Mouse (Mus musculus): ENCODE results near the gene Galnt18. TPM values are rescaled to one million over a fixed set of nuclear protein-coding genes. Genes with fewer than 3 reads are reported as not detected.

Gene Galnt18
- polyA plus RNA-seq, 1 experiment from 2014 or later: 35.6 TPM

DNA sequence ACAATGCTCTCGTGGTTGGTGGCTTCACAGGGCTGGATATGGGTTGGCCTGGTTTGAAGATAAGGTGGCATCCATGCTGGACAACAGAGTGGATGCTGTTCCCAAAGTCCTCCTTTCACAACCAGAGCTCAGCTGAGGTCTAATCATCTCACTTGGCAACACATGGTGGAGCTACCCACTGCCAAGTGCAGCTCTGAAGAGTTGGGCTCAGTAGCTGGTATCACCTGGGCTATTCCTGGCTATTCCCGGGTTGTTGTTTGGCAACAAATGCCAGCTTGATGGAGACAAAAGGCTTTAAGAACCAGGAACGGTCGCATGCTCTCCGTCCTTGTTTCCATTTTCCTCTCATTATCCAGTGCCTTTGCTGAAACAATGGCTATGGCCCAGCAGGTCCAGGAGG is 19.2 kb upstream of the Galnt18 start:
- no peaks in the 10 kb centered on the region for H3K27me3 ChIP-seq (ENCODE audit: control insufficient read depth, insufficient read depth, low read length)
- no peak overlapping the region for H3K9ac ChIP-seq (ENCODE audit: low read length)
- H3K27ac ChIP-seq (ENCODE audit: low read length): no peak overlapping the region
- no peaks in the 10 kb centered on the region for H3K36me3 ChIP-seq (ENCODE audit: control insufficient read depth, insufficient read depth, low read length)
- no peaks in the 10 kb centered on the region for H3K9me3 ChIP-seq (replicated peaks; ENCODE audit: control insufficient read depth, low read length)
- H3K4me2 ChIP-seq (ENCODE audit: low read depth, low read length): no peak overlapping the region
- no peak overlapping the region for H3K4me3 ChIP-seq (replicated peaks; ENCODE audit: low read length)
- no peak for ATAC-seq (ENCODE audit: insufficient read depth, low FRiP score)
- H3K4me1 ChIP-seq (ENCODE audit: control insufficient read depth, insufficient read depth, low read length): no peaks in the 10 kb centered on the region
- 84% methylated on average over 5 of the region's 5 CpGs for WGBS

DNA sequence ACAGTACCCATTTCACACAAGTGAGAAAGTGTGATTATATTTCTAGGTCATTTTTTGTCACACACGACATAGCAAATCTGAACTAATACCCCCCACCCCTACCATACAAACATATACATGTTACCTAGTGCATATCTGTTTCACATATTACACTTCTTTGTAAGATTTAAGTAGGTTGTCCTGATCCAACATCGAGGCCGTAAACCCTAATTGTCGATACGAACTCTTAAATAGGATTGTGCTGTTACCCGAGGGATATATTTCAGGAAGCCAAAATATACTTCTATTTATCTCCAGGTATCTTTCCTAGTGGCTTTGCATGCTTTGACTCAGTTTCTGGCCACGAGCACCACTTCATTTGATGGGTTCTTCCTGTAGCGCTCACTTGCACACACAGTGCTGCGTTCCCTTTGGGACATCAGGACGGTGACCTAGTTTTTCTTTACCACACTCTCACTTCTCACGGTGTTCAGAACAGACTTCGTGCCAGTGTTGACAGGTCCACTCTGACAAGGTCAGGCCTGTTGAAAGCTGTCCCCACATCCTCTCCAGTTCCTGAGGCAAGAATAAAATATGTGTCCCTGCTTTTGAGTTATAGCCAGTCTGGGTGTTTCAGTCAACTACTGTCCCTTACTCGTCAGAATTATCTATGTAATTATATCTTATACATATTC is 17.7 kb upstream of the Galnt18 start:
- 84% methylated on average over 13 of the region's 13 CpGs for WGBS
- ATAC-seq (ENCODE audit: insufficient read depth, low FRiP score): no peak
- Histone ChIP-seq H3K9me3 (replicated peaks; ENCODE audit: control insufficient read depth, low read length) (no peaks in the 10 kb centered on the region), H3K27ac (ENCODE audit: low read length) (no peak overlapping the region), H3K4me3 (replicated peaks; ENCODE audit: low read length) (no peak overlapping the region), H3K4me1 (ENCODE audit: control insufficient read depth, insufficient read depth, low read length) (no peaks in the 10 kb centered on the region), H3K36me3 (ENCODE audit: control insufficient read depth, insufficient read depth, low read length) (no peaks in the 10 kb centered on the region), H3K27me3 (ENCODE audit: control insufficient read depth, insufficient read depth, low read length) (no peaks in the 10 kb centered on the region), H3K4me2 (ENCODE audit: low read depth, low read length) (no peak overlapping the region), H3K9ac (ENCODE audit: low read length) (no peak overlapping the region)

DNA sequence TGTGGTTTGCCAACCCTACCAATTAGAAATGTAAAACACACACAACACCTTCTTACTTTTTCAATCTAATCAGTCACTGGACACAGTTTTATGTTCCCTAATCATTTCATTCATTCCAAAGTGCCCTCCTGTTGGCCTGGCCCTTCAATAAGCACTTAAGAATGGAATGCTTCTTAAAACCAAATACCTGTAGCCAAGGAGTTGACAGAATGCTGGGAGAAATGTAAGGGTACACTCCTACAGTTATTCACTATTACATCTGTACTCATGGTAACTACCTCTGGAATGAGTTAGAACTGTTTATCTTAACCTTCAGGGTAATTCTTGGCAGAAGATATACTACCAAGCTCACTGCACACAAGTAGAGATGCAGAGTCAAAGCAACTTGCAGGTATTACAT is 15.3 kb upstream of the Galnt18 start:
- Histone ChIP-seq H3K27me3 (ENCODE audit: control insufficient read depth, insufficient read depth, low read length) (no peaks in the 10 kb centered on the region), H3K27ac (ENCODE audit: low read length) (no peak overlapping the region), H3K9me3 (replicated peaks; ENCODE audit: control insufficient read depth, low read length) (no peaks in the 10 kb centered on the region), H3K9ac (ENCODE audit: low read length) (no peak overlapping the region), H3K4me1 (ENCODE audit: control insufficient read depth, insufficient read depth, low read length) (peaks cover 5% of the 10 kb centered on the region; the same call in 1 of the 2 replicates), H3K36me3 (ENCODE audit: control insufficient read depth, insufficient read depth, low read length) (no peaks in the 10 kb centered on the region), H3K4me3 (replicated peaks; ENCODE audit: low read length) (no peak overlapping the region), H3K4me2 (ENCODE audit: low read depth, low read length) (no peak overlapping the region)
- ATAC-seq (ENCODE audit: insufficient read depth, low FRiP score): 0 out of 2 replicates have a peak, but pooled peaks have one; percentile 13

DNA sequence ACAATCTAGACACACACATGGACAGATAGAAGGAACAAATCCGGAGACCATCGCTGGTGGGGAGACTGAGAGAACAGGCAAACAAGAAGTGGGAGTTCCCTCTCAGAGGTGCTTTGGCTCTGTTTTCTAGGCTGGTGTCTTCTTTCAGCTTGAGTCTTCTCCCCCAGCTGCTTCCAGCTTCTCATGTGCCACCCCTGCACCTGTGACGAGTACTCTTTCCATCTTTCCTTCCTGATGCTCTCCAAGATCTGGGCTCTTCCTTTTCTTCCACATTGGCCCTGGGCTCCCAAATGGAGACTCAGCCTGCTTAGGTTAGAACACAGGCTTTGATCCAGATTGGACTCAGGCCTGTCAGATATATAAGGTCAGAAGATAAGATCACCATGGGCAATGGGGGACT is 12.4 kb upstream of the Galnt18 start:
- 91% methylated on average over 3 of the region's 3 CpGs for WGBS

DNA sequence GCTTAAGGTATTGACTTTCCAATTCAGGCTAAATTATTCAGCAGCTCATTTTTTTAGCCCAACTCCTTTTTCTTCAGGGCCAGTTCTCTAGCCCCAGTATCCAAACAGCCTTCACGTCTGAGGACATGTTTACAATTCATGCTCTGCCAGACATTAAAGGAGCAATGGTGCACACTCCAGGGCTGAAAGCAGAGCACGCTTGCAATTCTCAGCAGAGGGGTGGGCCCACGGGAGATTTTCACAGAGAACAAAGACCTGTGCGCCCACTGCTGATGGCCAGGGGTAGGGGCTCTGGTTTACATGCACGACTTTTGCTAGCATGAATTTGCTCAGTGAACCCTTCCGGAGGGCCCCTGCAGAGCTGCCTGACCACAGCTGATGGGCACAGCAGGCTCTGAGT is 11.6 kb upstream of the Galnt18 start:
- no peak; the same call in 1 of the 2 replicates for ATAC-seq (ENCODE audit: insufficient read depth, low FRiP score)
- Histone ChIP-seq H3K9ac (ENCODE audit: low read length) (no peak overlapping the region), H3K27me3 (ENCODE audit: control insufficient read depth, insufficient read depth, low read length) (no peaks in the 10 kb centered on the region), H3K27ac (ENCODE audit: low read length) (no peak overlapping the region), H3K36me3 (ENCODE audit: control insufficient read depth, insufficient read depth, low read length) (no peaks in the 10 kb centered on the region), H3K4me2 (ENCODE audit: low read depth, low read length) (no peak overlapping the region), H3K9me3 (replicated peaks; ENCODE audit: control insufficient read depth, low read length) (no peaks in the 10 kb centered on the region), H3K4me1 (ENCODE audit: control insufficient read depth, insufficient read depth, low read length) (peaks cover 5% of the 10 kb centered on the region; the same call in 1 of the 2 replicates), H3K4me3 (replicated peaks; ENCODE audit: low read length) (no peak overlapping the region)
- WGBS: 34% methylated on average over 6 of the region's 6 CpGs

More for the DNA sequence above, 12.4 kb upstream of the Galnt18 start:
- Histone ChIP-seq H3K27me3 (ENCODE audit: control insufficient read depth, insufficient read depth, low read length) (no peaks in the 10 kb centered on the region), H3K9me3 (replicated peaks; ENCODE audit: control insufficient read depth, low read length) (no peaks in the 10 kb centered on the region), H3K4me1 (ENCODE audit: control insufficient read depth, insufficient read depth, low read length) (peaks cover 5% of the 10 kb centered on the region; the same call in 1 of the 2 replicates), H3K9ac (ENCODE audit: low read length) (no peak overlapping the region), H3K4me2 (ENCODE audit: low read depth, low read length) (no peak overlapping the region), H3K27ac (ENCODE audit: low read length) (no peak overlapping the region), H3K4me3 (replicated peaks; ENCODE audit: low read length) (no peak overlapping the region), H3K36me3 (ENCODE audit: control insufficient read depth, insufficient read depth, low read length) (no peaks in the 10 kb centered on the region)
- no peak for ATAC-seq (ENCODE audit: insufficient read depth, low FRiP score)

DNA sequence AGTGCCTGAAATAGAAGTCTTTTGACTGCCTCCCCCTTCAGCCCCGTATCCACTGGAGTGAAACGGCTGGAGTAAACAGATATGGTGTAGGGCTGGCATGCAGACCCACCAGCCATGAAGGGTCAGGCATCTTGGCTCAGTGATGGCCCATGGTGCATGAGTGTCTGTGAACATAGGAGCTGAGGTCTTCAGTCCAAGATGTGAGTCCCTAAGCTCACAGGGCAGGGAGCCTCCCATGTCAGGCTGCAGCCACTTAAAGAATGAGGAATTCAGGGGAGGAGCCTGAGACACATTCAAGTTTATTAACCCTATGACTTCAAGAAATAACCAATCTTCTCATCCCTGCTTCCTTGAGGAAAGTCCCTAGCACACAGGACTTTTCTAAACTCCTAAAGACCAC is 8.1 kb upstream of the Galnt18 start:
- Histone ChIP-seq H3K9ac (ENCODE audit: low read length) (no peak overlapping the region), H3K27me3 (ENCODE audit: control insufficient read depth, insufficient read depth, low read length) (no peaks in the 10 kb centered on the region), H3K4me1 (ENCODE audit: control insufficient read depth, insufficient read depth, low read length) (peaks cover 5% of the 10 kb centered on the region; the same call in 1 of the 2 replicates), H3K4me2 (ENCODE audit: low read depth, low read length) (no peak overlapping the region), H3K27ac (ENCODE audit: low read length) (no peak overlapping the region), H3K36me3 (ENCODE audit: control insufficient read depth, insufficient read depth, low read length) (no peaks in the 10 kb centered on the region), H3K4me3 (replicated peaks; ENCODE audit: low read length) (no peak overlapping the region), H3K9me3 (replicated peaks; ENCODE audit: control insufficient read depth, low read length) (no peaks in the 10 kb centered on the region)
- WGBS: 42% methylated on average over 2 of the region's 2 CpGs
- ATAC-seq (ENCODE audit: insufficient read depth, low FRiP score): no peak

DNA sequence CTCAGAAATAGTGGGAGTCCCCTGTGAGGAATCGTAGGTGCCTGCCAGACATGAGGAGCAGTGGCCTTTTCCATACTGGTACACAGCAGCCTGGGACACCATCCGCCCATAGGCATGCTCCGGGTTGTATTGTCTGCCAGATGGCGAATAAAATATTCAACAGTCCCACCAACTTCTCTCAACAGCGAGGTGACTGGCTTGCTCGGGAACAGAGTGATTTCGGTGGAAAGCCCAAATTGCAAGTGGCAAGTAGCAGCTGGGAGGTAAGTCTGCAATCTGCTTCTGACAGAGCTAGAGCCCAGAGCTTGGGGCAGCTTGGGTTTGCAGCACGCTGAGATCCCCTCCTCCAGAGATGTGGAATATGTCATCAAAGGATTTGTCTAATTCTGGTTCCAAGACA is 5.7 kb upstream of the Galnt18 start:
- Histone ChIP-seq H3K36me3 (ENCODE audit: control insufficient read depth, insufficient read depth, low read length) (no peaks in the 10 kb centered on the region), H3K9me3 (replicated peaks; ENCODE audit: control insufficient read depth, low read length) (no peaks in the 10 kb centered on the region), H3K9ac (ENCODE audit: low read length) (no peak overlapping the region), H3K27ac (ENCODE audit: low read length) (no peak overlapping the region), H3K4me3 (replicated peaks; ENCODE audit: low read length) (no peak overlapping the region), H3K27me3 (ENCODE audit: control insufficient read depth, insufficient read depth, low read length) (no peaks in the 10 kb centered on the region), H3K4me1 (ENCODE audit: control insufficient read depth, insufficient read depth, low read length) (0 out of 2 replicates have a peak, but pooled peaks cover 3% of the 10 kb centered on the region), H3K4me2 (ENCODE audit: low read depth, low read length) (no peak overlapping the region)
- 83% methylated on average over 8 of the region's 8 CpGs for WGBS
- ATAC-seq (ENCODE audit: insufficient read depth, low FRiP score): no peak

DNA sequence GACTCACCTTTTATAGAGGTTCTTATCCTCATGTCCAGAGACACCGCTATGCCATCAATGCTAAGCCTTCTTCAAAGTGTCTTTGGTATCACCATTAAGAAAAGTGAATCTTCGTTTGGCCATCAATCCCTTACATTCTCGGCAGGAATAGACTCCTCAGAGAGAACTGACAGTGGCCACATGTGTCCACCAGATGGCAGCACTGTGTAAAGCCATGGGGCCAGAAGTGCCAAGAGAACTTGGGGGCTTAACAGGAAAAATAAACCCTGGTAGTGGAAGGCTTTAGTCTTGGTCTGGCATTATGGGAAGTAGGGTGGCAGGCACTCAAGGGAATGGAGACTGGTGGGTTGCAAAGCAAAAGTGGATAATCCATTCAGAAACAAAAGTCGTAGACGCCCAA is 2.3 kb upstream of the Galnt18 start:
- 0 out of 2 replicates have a peak, but pooled peaks cover 3% of the 10 kb centered on the region for H3K4me1 ChIP-seq (ENCODE audit: control insufficient read depth, insufficient read depth, low read length)
- no peak overlapping the region for H3K4me3 ChIP-seq (replicated peaks; ENCODE audit: low read length)
- H3K27ac ChIP-seq (ENCODE audit: low read length): no peak overlapping the region
- H3K9me3 ChIP-seq (replicated peaks; ENCODE audit: control insufficient read depth, low read length): no peaks in the 10 kb centered on the region
- no peaks in the 10 kb centered on the region for H3K36me3 ChIP-seq (ENCODE audit: control insufficient read depth, insufficient read depth, low read length)
- no peaks in the 10 kb centered on the region for H3K27me3 ChIP-seq (ENCODE audit: control insufficient read depth, insufficient read depth, low read length)
- no peak overlapping the region for H3K4me2 ChIP-seq (ENCODE audit: low read depth, low read length)
- WGBS: 53% methylated on average over 5 of the region's 5 CpGs
- H3K9ac ChIP-seq (ENCODE audit: low read length): no peak overlapping the region
- ATAC-seq (ENCODE audit: insufficient read depth, low FRiP score): no peak

DNA sequence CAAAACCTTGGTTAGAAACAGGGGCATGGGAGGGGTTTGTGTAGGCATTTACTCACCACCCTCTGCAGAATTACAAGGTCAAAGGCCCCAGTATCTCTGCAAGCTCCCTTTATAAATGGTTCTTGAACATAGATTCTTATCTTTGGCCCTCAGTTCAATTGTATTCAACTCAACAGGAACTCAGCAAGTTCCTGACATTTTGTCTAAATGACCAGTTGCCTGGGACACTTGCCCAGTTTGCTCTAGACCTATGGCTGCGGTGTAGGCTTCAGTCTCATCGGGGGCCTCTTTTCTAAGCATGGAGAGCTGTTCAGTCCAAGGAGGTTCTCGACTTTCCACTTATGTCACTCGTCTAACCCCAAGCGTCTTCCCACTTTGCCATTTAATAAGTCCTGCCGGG is 1.5 kb upstream of the Galnt18 start:
- Histone ChIP-seq H3K9me3 (replicated peaks; ENCODE audit: control insufficient read depth, low read length) (no peaks in the 10 kb centered on the region), H3K36me3 (ENCODE audit: control insufficient read depth, insufficient read depth, low read length) (no peaks in the 10 kb centered on the region), H3K4me3 (replicated peaks; ENCODE audit: low read length) (no peak overlapping the region), H3K9ac (ENCODE audit: low read length) (no peak overlapping the region), H3K27ac (ENCODE audit: low read length) (no peak overlapping the region), H3K4me2 (ENCODE audit: low read depth, low read length) (no peak overlapping the region), H3K27me3 (ENCODE audit: control insufficient read depth, insufficient read depth, low read length) (no peaks in the 10 kb centered on the region), H3K4me1 (ENCODE audit: control insufficient read depth, insufficient read depth, low read length) (peaks cover 3% of the 10 kb centered on the region; the same call in 1 of the 2 replicates)
- ATAC-seq (ENCODE audit: insufficient read depth, low FRiP score): no peak
- whole genome bisulfite sequencing: 80% methylated on average over 6 of the region's 6 CpGs
